Mouse (Mus musculus) heart, postnatal 10 days (tissue): ENCODE measurements around the gene Chp1. TPM values are rescaled to one million over a fixed set of nuclear protein-coding genes. Genes with fewer than 3 reads are reported as not detected.
"Not testable (repeated sequence)": the region's sequence is repeated elsewhere in the genome, so short reads cannot be mapped to it uniquely, and the experiment has no call there.

Experiments
- DNase-seq, 2 experiments: peaks; one replicate each; pipeline ENCODE4 v3.0.0; 2021
- intact Hi-C: fragments of 180-260 bp; cut with DNase I; formaldehyde crosslinking; loops from one replicate; pipeline ENCODE4 v1.15.1; 2025
- total RNA-seq, 2 experiments: library from RNA; stranded (reverse); gene quantifications; 2 replicates each; pipeline ENCODE4 v1.2.3; 2021

The Chp1 gene
- total RNA-seq, 2 experiments from 2014 or later, result 97.5 to 100 TPM

GRCm38 (mm10) chr2:119617841-119618198, 70.3 kb downstream of the Chp1 start:
- intact Hi-C loops, result loop anchor here (2.0 kb wide), 2 partner anchors 17 to 23 kb away; no protein-coding TSS in a partner anchor
- DNase-seq, result peak in 1 of 2 experiments; percentile 30

- peak; percentile 96 to 98 for DNase-seq
- intact Hi-C loops, result loop anchor here (2.0 kb wide), 1 partner anchor 24 kb away; no protein-coding TSS in a partner anchor
These were observed 70.9 kb downstream of the Chp1 start, which contains the start of the genes Nusap1 and Oip5 for GRCm38 (mm10) chr2:119618199-119618982. TSS of gene Nusap1 (plus strand) at chr2:119618298. TSS of gene Oip5 (minus strand) at chr2:119618469.

GRCm38 (mm10) chr2:119619002-119619401, 71.5 kb downstream of the Chp1 start:
- intact Hi-C loops, result loop anchor here (2.0 kb wide), 1 partner anchor 24 kb away; no protein-coding TSS in a partner anchor
- DNase-seq, result not testable (repeated sequence)

- DNase-seq, result no peak
These were observed 73.8 kb downstream of the Chp1 start for GRCm38 (mm10) chr2:119621302-119621701.

More at GRCm38 (mm10) chr2:119621302-119621701, 73.8 kb downstream of the Chp1 start:
- intact Hi-C loops, result no loop called here

Other genes with a start within 250 kb of the Chp1 start
- 10 to 100 TPM; 23.8 to 27.9 TPM for gene Dll4, start 221.9 kb upstream of the Chp1 start, total RNA-seq
- 1 to 10 TPM; 3.5 to 7.5 TPM for gene Chac1, start 196.5 kb upstream of the Chp1 start, total RNA-seq
- gene Ino80, start 70.0 kb upstream of the Chp1 start, total RNA-seq, result 10 to 100 TPM; 13.7 to 14.7 TPM
- under 1 TPM; 0.07 to 0.37 TPM for gene Exd1, start 70 bp upstream of the Chp1 start, total RNA-seq
- gene Nusap1, start 70.6 kb downstream of the Chp1 start, total RNA-seq, result 10 to 100 TPM in 1 of 2 experiments, 1 to 10 TPM in 1; 8.8 to 11.4 TPM
- 1 to 10 TPM; 3.7 to 4.4 TPM for gene Oip5, start 70.8 kb downstream of the Chp1 start, total RNA-seq
- gene Ndufaf1, start 115.1 kb downstream of the Chp1 start, total RNA-seq, result 10 to 100 TPM; 56.6 to 57.6 TPM
- 10 to 100 TPM; 24.6 to 27.3 TPM for gene Rtf1, start 127.4 kb downstream of the Chp1 start, total RNA-seq
- gene Itpka, start 194.6 kb downstream of the Chp1 start, total RNA-seq, result 1 to 10 TPM in 1 of 2 experiments, under 1 TPM in 1; 0.74 to 1.5 TPM
- under 1 TPM in 1 of 2 experiments, not detected in 1; 0.15 TPM for gene Ltk, start 212.7 kb downstream of the Chp1 start, total RNA-seq
- 10 to 100 TPM; 13.7 to 14.4 TPM for gene Rpap1, start 239.8 kb downstream of the Chp1 start, total RNA-seq